Mouse (Mus musculus) gastrocnemius, postnatal 10 days (tissue): Measurements from ENCODE around the gene Gng7. TPM values are rescaled to one million over a fixed set of nuclear protein-coding genes. Genes with fewer than 3 reads are reported as not detected.

Source experiments
- DNase-seq: peaks from one replicate; pipeline ENCODE4 v3.0.0; 2021; ENCODE audit warnings: mixed read lengths
- total RNA-seq, 2 experiments: library from RNA; stranded (reverse); gene quantifications; 2 replicates each; pipeline ENCODE4 v1.2.3; 2021

The Gng7 gene
- total RNA-seq, 2 experiments from 2014 or later = 1.7 to 2.0 TPM

DNA sequence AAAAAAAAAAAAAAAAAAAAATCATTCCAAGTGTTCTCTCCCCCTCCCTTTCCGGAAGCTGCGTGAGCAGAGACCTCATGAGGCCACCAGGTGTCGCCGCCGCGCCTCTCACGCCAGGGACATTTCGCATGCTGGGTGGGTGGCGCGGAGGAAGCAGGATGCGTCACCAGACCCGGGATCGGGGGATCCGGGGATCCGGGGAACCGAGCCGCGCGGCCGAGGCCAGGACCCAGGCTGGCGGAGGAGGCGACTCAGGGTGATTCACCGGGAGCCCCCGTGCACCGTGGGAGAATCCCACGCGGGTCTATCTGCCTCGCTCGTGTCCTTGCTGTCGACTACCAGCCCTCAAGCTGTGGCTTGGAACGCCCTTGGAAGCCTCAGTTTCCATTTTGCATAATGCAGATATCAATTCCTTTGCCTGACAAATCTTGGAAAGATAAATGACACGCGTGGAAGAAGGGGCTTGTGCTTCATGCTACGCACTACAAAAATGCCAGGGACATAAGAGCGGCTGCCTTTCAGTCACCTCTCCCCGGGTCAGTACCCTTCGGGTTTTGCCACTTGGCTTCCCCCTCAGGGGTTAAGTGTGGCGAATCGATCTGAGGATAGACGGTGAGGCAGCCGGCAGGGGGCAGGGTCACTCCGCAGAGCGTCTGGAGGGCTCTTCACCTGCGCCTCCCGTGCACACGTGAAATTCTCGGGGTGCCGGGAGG is 86.0 kb downstream of the Gng7 start:
- peak; percentile 91 for DNase-seq

- DNase-seq = no peak
These were observed 89.3 kb downstream of the Gng7 start for GRCm38 (mm10) chr10:80925472-80925871.

- DNase-seq = no peak
These were observed 92.8 kb downstream of the Gng7 start for GRCm38 (mm10) chr10:80921923-80922322.

GRCm38 (mm10) chr10:80917779-80918434 is 96.8 kb downstream of the Gng7 start, which contains the start of gene Lmnb2:
TSS of gene Lmnb2 (minus strand) at chr10:80918245.
- peak; percentile 77 for DNase-seq

DNA sequence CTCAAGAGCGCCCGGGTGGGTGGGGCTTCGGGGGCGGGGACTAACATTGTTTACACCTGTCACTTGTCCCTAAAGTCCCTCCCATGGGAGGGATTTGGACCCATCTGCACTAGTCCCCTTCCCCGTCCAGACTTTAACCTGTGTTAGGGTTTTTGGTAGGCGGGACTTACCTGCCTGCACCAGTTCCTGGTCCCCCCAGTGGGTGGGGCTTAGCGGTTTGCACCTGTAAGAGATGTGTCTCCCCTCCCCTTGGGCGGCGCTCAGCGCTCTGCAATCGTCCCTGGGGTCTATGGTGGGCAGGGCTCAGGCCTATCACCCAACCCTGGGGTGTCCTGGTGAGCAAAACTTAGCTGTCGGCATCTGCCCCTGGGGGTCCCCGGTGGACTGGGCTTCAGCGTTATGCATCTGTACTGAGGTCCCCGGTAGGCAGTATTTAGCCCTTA is 97.4 kb downstream of the Gng7 start:
- DNase-seq = no peak

- no peak for DNase-seq
These were observed 99.0 kb downstream of the Gng7 start for GRCm38 (mm10) chr10:80915736-80916135.

DNA sequence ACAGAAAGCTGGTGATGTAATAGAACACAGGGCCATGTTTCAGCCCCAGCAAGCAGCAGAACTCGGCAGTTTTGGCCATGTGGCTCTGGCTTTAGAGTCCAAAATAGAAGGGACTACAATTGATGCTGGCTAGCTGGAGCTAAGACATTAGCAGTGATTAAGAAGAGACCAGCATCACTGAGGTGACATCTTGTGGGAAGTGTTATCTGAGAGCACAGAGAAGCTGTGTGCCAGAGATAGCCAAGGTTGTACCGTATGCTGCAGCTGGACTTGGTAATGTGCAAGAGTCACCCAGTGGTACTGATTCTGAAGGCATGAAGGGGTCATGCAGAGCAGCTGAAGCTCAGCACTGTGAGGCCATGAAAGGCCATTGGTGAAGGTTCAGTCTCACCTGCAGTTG is 99.5 kb downstream of the Gng7 start:
- DNase-seq = no peak

DNA sequence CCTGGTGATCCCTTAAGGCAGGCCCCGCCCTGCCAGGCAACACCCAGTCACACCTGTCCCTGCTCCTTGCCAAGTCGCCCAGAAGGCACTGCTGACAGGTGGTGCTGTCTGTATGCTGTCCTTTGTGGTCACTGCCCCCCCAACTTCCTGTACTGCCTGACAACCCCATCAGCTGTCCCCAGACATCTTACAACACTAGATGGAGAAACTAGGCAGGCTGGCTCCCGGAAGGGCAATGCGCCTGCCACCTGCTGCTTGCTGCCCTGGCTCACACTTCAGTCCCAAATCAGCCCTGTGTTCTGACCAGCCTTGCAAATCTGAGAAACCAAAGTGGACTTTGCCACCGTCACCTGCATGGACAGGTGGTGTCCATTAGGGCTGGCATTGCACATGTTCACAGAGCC is 100.5 kb downstream of the Gng7 start:
- peak; percentile 64 for DNase-seq

DNA sequence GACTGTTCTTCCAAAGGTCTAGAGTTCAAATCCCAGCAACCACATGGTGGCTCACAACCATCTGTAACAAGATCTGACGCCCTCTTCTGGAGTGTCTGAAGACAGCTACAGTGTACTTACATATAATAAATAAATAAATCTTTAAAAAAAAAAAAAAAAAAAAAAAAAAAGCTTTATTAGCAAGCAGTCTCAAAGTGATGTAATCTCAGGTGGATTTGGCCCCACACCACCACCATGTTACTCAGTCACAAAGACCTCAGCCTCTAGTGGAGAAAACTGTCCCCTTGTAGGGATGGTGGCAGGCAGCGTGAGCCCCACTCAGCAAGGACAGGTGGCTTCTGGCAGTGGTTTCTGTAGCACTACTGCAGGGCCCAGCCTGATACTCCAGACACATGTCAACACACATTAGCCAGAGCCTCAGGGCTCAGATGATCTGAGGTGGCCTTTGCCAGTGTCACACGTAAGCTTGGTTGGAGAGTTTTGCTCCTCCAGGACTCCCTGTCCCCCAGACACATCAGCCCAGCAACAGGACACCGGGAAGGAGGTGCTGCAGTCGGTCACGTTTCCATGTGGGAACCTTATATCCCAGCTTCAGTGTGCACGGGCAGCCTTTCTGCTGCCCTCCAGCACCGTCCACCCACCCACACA is 101.3 kb downstream of the Gng7 start:
- DNase-seq = no peak

GRCm38 (mm10) chr10:80911891-80912290 is 102.9 kb downstream of the Gng7 start:
- no peak for DNase-seq

- DNase-seq = no peak
These were observed 103.4 kb downstream of the Gng7 start for GRCm38 (mm10) chr10:80911354-80911753.

DNA sequence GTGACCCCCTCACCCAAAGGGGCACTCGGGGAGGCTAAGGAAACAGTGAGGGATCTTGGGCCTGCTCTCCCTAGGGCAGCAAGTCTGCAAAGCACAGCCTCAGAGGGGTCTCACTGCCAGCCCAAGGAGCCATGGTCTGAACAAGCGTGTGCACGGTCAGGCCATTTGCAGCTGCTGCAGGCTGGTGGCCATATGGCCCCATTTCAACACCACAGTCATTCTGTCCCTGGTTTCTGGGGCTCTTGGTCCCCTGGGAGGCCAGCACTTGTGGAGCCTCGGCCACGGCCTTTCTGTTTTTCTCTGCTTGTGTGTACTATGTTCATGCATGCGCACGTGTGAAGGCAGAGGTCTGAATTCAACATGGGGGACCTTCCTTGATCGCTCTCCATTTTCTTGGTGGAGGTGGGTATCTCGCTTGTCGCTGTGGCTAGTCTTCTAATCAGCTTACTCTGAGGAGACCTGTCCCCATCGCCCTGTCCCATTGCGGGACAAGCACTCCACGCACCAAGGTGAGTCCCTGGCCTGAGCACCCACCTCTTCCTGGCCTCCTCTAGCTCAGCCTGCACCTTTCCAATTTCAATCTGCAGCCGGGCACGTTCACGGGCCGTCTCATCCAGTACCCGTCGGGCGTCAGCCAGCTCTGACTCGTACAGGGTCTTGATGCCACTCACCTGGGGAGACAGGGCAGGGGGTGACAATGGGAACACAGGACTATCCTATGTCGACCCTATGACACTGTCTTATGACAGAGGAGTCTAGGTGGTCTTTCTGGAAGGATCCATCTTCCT is 105.2 kb downstream of the Gng7 start:
- peak; percentile 58 for DNase-seq

DNA sequence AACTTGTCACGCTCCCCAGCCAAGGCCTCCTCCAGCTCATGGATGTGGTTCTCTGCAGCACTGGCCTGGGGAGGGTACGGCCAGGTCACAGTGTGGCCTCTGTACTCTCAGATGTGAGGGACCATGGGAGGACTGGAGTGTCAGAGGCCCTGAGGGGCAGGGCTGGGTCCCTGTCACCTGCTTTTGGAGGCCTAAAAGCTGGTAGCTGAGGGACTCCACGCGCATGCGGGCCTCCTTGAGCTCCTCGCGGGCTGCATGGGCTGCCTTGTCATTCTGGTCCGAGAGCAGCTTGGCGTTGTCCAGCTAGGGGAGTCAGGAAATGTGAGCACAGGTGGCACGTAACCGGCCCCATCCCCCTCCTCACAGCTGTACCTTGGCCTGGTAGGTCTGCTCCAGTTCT is 110.0 kb downstream of the Gng7 start:
- DNase-seq = no peak

DNA sequence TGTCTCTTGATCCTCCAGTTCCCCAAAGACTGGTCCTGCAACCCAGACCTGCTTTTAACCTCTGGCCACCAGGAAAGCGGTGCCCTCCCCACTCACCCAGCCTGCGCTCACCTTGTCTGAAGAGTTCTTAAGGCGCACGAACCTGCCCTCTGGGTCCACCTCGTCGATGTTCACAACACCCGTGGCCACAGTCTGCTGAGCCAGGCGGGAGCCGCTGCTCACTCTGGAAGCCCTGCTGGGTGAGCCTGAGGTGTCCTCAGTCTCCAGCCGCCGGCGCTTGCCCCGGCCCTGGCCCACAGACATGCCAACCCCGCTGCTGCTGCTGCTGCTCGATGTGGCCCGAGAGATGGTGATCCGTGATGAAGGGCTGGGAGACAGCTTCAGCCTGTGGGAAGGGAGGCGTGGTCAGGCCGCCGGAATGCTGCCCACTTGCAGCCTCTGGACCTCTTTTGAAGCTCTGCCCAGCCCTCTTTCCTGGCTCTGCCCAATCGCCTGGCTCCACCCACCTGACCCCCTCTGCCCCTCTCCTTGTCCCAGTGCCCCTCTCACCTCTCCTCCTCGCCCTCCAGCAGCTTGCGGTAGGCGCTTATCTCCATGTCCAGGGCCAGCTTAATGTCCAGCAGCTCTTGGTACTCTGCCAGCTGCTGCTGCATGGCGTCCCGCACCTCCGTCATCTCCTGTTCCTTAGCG is 110.6 kb downstream of the Gng7 start:
- no peak for DNase-seq

DNA sequence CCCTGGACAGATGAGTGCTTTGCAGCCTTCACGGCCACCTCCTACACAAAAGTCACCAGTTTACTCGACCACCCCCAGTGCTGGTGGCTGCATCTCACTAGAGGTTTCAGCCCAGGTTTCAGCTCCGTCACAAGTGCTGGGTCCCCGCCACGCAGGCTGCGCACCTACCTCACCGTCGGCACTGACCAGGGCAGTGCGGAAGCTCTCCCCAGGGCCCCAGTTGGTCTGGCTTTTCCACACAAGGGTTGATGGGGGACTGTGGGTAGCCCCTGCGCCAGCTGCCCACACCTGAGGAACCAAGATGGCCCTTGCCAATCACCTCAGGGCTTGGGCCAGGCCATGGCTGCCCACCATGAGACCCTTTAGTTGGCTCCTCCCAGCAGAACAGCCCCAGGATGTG is 111.5 kb downstream of the Gng7 start:
- DNase-seq = no peak

DNA sequence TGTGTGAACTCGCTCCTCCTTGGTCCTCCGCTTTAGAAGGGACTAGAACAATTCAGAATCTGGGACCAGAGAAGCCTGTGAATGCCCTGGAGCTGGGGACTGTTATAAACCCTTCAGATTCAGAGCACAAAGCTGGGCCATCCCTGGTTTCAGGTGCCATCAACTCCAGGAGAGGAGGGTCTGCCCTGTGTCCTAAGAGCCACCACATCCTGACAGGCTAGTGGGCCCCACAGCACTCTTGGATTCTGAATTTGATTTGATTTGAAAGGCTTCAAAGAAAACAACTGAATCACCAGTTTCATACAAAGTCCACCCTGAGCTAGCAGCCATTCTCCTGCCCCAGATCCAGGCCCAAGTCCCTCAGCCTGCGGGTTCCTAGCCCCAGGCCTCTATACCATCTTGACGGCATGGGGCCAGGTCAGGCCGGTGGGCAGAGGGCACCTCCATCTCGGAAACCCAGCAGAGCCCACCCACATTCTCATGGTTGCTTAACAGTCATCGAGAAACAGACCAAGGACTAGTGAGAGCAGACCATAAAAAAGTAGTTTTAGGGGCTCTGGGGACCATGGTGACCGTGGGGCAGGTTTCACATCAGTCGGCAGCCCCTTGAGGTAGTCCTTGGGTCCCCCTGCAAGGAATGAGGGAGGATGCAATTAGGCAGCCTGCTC is 112.3 kb downstream of the Gng7 start:
- no peak for DNase-seq

GRCm38 (mm10) chr10:80901409-80902272 is 113.1 kb downstream of the Gng7 start:
- no peak for DNase-seq

DNA sequence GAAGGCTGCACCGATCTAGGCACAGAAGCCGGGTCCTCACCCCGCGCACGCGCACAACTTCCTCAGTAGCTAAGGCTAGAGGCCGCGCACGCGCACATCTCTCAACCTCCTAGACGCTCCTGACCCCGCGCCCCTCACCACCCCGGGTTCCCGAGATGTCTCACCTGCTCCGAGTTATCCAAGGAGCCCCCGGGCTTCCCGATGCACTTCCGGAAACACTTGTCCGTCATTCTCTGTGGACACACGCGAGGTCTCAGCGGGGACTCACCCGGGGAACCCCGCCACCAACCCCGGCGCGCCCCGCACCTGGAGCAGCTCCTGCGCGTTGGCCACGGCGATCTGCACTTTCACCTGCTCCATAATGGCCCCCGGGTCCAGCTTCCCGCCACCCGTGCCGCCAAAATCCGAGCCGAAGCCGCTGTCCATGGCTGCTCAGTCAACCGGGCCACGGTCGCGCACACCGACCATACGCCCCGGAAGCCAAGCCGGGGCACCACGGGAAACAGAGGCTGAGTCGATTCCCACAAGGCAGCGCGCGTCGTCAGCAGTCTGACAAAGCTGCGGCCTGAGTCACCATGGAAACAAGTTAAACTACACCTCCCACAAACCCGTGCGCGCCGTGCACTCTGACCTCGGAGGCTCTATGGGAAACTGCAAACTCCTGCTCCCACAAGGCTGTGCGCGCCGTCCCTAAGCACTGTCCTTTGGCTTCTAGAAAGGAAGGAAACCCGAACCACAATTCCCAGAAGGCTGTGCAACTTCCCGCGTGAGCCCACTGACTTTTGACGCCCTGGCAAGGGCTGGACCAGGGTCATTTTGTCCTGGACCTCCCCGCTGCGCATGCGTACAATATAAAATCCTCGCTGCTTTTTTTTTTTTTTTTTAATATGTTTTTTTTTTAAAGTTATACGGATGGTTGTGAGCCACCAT is 114.2 kb downstream of the Gng7 start, which contains the start of gene Timm13:
Gene Timm13 (minus strand): TSS at position 652 of the 930 bp plus-strand sequence.
- DNase-seq = peak; percentile 91
